Mouse (Mus musculus) Muller cell, postnatal 12 days (primary cell): Measurements from ENCODE around the gene Brsk1.

Experiments used
- DNase-seq: peaks from one replicate; pipeline ENCODE4 v3.0.0-alpha.2; 2015; ENCODE audit errors: inconsistent ontology term

Gene Brsk1

GRCm38 (mm10) chr7:4668506-4668905 is 21.9 kb upstream of the Brsk1 start:
- DNase-seq, result no peak

- no peak for DNase-seq
Measured at GRCm38 (mm10) chr7:4669156-4669555, 21.2 kb upstream of the Brsk1 start.

- DNase-seq, result no peak
Measured at GRCm38 (mm10) chr7:4670655-4671255, 19.6 kb upstream of the Brsk1 start.

- DNase-seq, result peak; percentile 22
Measured at GRCm38 (mm10) chr7:4671956-4672355, 18.4 kb upstream of the Brsk1 start.

DNA sequence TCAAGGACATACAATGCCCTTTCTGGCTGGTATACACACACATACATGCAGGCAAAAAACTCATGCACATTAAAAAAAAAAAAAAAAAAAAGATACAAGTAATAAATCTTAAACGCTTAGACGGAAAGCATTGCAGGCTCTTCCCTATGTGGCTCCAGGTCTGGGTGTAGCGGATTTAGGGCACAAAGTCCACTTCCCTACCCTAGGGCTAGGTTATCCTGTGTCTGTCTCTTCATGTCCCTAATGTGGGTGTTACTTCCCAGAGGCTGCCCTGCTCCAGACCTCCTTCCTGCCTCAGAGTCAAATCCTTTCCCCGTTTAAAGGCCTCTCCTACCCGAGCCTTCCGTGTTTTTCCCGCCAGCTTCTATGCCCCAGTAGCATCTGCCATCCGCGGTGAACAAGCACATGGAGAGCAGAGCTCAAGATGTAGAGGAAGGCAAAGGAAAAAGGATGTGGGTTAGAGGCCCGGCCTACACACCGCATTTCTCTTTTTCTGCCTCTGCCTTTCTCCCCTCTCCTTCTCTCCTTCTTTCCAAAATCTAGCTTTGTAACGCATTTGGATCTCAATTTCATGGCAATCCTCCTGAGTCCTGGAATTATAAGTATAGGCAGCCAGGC is 16.2 kb upstream of the Brsk1 start:
- DNase-seq, result no peak

GRCm38 (mm10) chr7:4675200-4675599 is 15.2 kb upstream of the Brsk1 start:
- DNase-seq, result no peak

- DNase-seq, result no peak
Measured at GRCm38 (mm10) chr7:4683307-4683706, 7.1 kb upstream of the Brsk1 start.

GRCm38 (mm10) chr7:4684203-4684602 is 6.2 kb upstream of the Brsk1 start:
- DNase-seq, result no peak

GRCm38 (mm10) chr7:4684632-4685417 is 5.6 kb upstream of the Brsk1 start, which contains the start of gene Hspbp1:
Hspbp1 (minus strand) TSS chr7:4685068.
- peak; percentile 98 for DNase-seq

- DNase-seq, result peak; percentile 20
Measured at GRCm38 (mm10) chr7:4690951-4691653, 698 bp downstream of the Brsk1 start.

DNA sequence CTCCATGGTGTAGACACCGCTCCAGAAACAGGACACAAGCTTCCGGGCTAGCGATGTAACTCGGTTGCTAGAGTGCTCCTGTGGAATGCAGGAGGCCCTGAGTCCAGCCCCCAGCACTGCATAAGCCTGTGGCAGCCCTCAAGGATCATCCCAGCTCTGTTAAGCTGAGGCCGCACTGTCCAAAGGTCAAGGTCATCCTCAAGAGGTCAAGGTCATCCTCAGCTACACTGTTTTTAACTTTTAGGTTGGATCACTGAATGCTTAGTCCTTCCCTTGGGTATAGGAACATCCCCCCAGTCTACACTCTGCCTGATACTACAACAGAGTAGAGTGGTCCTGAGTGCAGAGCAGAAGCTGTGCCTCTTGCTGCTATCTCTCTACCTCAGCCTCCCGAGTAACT is 2.6 kb downstream of the Brsk1 start:
- no peak for DNase-seq

DNA sequence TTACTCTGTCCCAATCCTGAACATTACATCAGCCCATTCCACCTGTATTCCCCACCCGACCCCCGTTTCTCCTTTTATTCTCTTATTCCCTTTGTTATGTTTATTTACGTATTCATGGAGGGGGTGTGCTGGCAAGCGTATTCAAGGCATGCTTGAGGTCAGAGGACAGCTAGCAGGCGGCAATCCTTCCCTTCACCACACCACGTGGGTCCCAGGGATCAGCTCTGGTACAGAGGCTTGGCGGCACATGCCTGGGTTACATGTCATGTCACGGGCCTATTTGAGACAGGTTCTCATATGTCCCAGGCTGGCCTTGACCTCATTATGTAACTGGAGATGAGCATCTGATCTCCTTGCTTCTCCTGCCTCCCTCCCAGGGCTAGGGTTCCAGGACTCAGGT is 11.9 kb downstream of the Brsk1 start:
- no peak for DNase-seq

DNA sequence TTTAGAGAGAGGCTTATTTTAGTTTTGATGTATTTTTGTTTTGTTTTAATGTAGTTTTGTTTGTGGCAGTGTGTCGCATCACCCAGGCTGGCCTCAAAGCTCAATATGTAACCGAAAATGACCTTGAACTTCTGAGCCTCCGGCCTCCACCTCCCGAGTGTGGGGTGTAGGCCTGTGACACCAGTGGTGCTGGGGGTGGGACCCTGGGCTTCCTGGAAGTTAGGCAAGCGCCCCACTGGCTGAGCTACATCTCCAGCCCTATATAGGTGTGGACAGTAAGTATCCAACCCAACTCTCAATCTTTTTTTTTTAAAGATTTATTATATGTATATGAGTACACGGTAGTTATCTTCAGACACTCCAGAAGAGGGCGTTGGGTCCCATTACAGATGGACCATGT is 12.8 kb downstream of the Brsk1 start:
- DNase-seq, result no peak

DNA sequence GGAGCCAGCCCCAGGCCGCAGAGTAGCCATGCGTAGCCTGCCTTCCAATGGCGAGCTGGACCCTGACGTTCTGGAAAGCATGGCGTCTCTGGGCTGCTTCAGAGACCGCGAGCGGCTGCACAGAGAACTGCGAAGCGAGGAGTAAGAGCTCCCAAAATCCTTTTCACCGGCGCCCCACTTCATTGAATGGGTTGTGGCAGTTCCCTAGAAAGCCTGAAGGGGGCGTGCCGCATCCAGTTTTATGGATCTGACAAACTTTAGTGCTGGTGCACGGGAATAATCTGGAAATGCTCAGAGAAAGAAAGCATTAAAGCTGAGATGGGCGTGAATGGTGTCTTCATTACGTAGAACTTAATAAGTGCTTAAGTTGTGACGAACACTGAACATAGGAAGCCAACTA is 14.7 kb downstream of the Brsk1 start:
- peak; percentile 26 for DNase-seq

DNA sequence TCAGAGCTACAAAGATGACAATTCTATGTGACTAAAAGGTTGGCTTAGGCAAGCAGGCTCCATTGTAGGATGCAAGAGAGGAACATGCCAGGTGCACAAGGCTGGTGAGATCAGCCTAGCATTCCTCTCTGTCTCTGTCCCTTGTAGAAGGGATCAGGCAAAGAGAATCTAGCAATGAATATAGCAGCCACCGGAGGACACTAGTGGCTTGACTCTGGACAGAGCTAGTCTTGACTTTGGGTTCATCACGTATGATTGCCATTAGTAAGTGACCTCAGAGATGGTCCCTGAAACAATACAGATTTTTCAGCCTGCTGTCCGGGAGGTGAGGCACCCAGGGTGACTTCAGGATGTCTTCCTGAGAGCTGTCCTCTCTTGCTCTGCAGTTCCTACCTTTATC is 22.2 kb downstream of the Brsk1 start:
- no peak for DNase-seq

- DNase-seq, result no peak
Measured at GRCm38 (mm10) chr7:4716955-4717354, 26.6 kb downstream of the Brsk1 start.

GRCm38 (mm10) chr7:4719276-4719675 is 28.9 kb downstream of the Brsk1 start:
- DNase-seq, result no peak

DNA sequence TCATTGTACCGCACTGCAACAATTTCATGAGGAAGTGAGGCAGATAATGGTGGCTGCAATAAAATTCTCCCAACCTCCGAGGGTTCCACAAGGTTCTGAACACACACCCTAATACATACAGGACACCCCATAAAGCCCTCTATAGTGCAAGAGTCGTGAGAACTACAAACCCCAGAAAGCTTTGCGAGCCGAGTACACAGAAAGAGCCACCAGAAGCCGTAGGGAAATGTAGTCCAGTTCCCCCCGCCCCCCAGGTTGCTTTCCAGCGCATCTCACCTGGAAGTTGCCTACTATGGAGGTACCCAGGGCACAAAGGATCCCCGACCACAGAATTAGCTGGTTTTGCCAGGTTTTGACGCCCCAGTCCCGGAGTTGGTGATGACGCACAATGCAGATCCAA is 33.1 kb downstream of the Brsk1 start:
- no peak for DNase-seq

GRCm38 (mm10) chr7:4724359-4724758 is 34.0 kb downstream of the Brsk1 start:
- DNase-seq, result no peak

DNA sequence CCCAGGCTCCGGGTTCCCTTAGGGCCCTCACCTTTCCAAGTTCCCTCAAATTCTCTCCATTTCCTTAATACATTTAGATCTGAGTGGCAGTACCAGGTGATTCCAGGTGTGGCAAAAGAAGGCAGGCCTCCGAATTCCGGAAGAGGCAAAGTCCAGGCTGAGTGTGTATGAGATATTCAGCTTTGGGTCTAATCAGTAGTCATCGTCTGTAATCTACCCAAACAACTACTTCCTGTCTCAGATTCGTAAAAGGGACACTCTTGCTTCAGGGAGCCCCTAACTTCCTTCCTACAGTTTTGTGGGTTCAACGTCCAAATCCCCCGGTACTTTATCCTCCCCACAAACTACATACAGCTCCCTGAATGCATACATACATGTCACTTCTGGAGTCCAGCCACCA is 34.8 kb downstream of the Brsk1 start, which contains the start of gene Tmem150b:
Gene Tmem150b (minus strand): TSS at position 81 of the 400 bp plus-strand sequence.
- no peak for DNase-seq

DNA sequence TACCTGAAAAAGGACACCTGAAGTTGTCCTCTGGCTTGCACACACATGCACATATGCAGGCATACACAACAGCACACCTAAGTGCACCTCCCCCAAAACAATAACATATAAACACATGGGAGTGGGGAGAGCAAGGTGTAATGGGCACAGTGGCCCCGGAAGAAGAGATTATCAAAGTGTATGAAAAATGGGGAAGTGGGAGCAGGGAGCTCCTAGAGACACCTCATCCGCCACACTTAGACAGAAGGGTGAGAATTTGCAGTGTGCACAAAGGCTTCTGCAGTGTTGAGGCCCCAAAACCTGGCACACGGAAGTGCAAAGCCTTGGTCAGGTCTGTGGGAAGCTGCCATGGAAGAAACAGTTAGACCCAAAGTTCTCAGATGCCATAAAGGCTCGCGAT is 40.7 kb downstream of the Brsk1 start:
- DNase-seq, result no peak

DNA sequence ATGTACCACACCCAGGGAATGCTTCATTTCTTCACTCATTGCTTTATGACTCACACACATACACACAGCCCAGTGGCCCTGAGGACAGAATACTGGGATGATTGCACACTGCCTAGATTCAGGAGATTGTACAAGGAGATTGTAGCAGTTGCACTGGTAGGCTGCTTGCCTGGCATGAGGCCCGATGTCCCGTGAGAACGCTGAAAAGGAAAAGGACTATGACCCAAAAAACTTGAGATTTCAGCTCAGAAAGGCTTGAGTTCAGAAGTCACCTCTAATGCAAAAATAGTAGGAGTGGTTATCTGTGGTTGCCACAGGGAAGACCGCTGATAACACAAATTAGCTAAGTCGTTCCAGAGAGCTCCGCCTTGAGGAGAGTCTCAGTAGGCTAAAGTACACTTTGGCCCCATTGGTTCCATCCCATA is 42.6 kb downstream of the Brsk1 start:
- no peak for DNase-seq
